ENCODE assay signal across 24 mouse cellular contexts in genomic region chr9:15861402-15861801, GRCm38 (mm10). TPM values are rescaled to one million over a fixed set of nuclear protein-coding genes. Genes with fewer than 3 reads are reported as not detected.
"Had no signal": no experiment of that assay in that cellular context is flagged by ENCODE, and none has a peak within 500 bp of the region (broad histone marks: within the 10 kb centered on the region; RNA-seq: fewer than 3 reads in every experiment).

No protein-coding gene starts in this region.

- H3K9me3 ChIP-seq: limb, embryonic 15.5 days; liver, embryonic 12.5 days; midbrain, embryonic 12.5 days; neural tube, embryonic 15.5 days had no signal

- H3K4me1 ChIP-seq: liver, embryonic 12.5 days; megakaryocyte, embryonic 14.5 days; midbrain, embryonic 12.5 days had no signal

- H3K27ac ChIP-seq: kidney, postnatal 0 days; limb, embryonic 15.5 days; liver, embryonic 12.5 days; midbrain, embryonic 12.5 days; neural tube, embryonic 15.5 days had no signal

- H3K4me2 ChIP-seq: limb, embryonic 15.5 days; liver, embryonic 12.5 days; lung, embryonic 14.5 days; midbrain, embryonic 12.5 days; neural tube, embryonic 15.5 days had no signal

- H3K9ac ChIP-seq: limb, embryonic 15.5 days; liver, embryonic 12.5 days; lung, embryonic 14.5 days; midbrain, embryonic 12.5 days; neural tube, embryonic 15.5 days had no signal

- H3K27me3 ChIP-seq: limb, embryonic 15.5 days; liver, embryonic 12.5 days; megakaryocyte, embryonic 14.5 days; midbrain, embryonic 12.5 days; neural tube, embryonic 15.5 days had no signal

- H3K4me3 ChIP-seq: limb, embryonic 15.5 days; liver, embryonic 12.5 days; megakaryocyte, embryonic 14.5 days; midbrain, embryonic 12.5 days; neural tube, embryonic 15.5 days had no signal

- DNase-seq: kidney, postnatal 36 days; layer of hippocampus, adult 9-11 months; layer of hippocampus, postnatal 36 days; lung, embryonic 14.5 days; lung, postnatal 10 days; lung, postnatal 4 days; right cerebral cortex, postnatal 25 days; thymus, postnatal 36 days had no signal

- H3K36me3 ChIP-seq: limb, embryonic 15.5 days; liver, embryonic 12.5 days; midbrain, embryonic 12.5 days; neural tube, embryonic 15.5 days had no signal

- ATAC-seq: liver, embryonic 12.5 days had no signal

RNA-seq across cellular contexts. Expression of gene Mtnr1b, which starts 13.0 kb away (rescaled TPM):
- total RNA-seq: layer of hippocampus, adult 18-20 months; layer of hippocampus, postnatal 36 days; left cerebral cortex, adult 8-10 months; left cerebral cortex, postnatal 25 days; midbrain, postnatal 0 days had no signal
- polyA plus RNA-seq: kidney, postnatal 0 days; limb, embryonic 11.5 days; limb, embryonic 15.5 days; liver, embryonic 12.5 days; liver, embryonic 16.5 days; lung, embryonic 14.5 days; midbrain, embryonic 12.5 days; midbrain, postnatal 0 days; neural tube, embryonic 11.5 days; neural tube, embryonic 15.5 days; small intestine, adult 2 months; stomach, embryonic 16.5 days; thymus, postnatal 0 days had no signal
